Mouse (Mus musculus) neural tube, embryonic 11.5 days (tissue): Measurements from ENCODE around the gene Supt4a. TPM values are rescaled to one million over a fixed set of nuclear protein-coding genes. Genes with fewer than 3 reads are reported as not detected.

Experiments used
- ATAC-seq: fragments of 200-750 bp; cut with Nextera tagmentation; 2 replicates; pipeline ENCODE4 v1.8.0; 2017; ENCODE audit warnings: moderate number of reproducible peaks, mild to moderate bottlenecking, moderate TSS enrichment, moderate library complexity; ENCODE audit not compliant: insufficient read depth, low FRiP score, low TSS enrichment
- DNase-seq: peaks from one replicate; pipeline ENCODE4 v3.0.0-alpha.2; 2015; ENCODE audit warnings: low spot score
- H3K27ac ChIP-seq: fragments of 300-500 bp; sonication (generic); 2 replicates; pipeline ENCODE4 v1.5.1; 2014; ENCODE audit warnings: low read depth, mild to moderate bottlenecking, low read length
- H3K27me3 ChIP-seq: fragments of 300-500 bp; sonication (generic); 2 replicates; pipeline ENCODE4 v1.6.1; 2014; ENCODE audit warnings: mild to moderate bottlenecking, low read length, mixed read lengths; ENCODE audit not compliant: control insufficient read depth, insufficient read depth
- H3K36me3 ChIP-seq: fragments of 300-500 bp; sonication (generic); 2 replicates; pipeline ENCODE4 v1.6.1; 2014; ENCODE audit warnings: mild to moderate bottlenecking, low read length, moderate library complexity, mixed read lengths; ENCODE audit not compliant: control insufficient read depth, insufficient read depth
- H3K4me1 ChIP-seq: fragments of 300-500 bp; sonication (generic); 2 replicates; pipeline ENCODE4 v1.6.1; 2014; ENCODE audit warnings: low read length, mixed read lengths; ENCODE audit not compliant: control insufficient read depth, insufficient read depth
- H3K4me2 ChIP-seq: fragments of 300-500 bp; sonication (generic); 2 replicates; pipeline ENCODE4 v1.6.1; 2014; ENCODE audit warnings: low read depth, mild to moderate bottlenecking, moderate library complexity
- H3K4me3 ChIP-seq: fragments of 300-500 bp; sonication (generic); 2 replicates; pipeline ENCODE4 v1.5.1; 2014; ENCODE audit warnings: low read depth, low read length
- H3K9ac ChIP-seq: fragments of 300-500 bp; sonication (generic); 2 replicates; pipeline ENCODE4 v1.6.1; 2014; ENCODE audit warnings: mild to moderate bottlenecking, low read length
- H3K9me3 ChIP-seq: fragments of 300-500 bp; sonication (generic); 2 replicates; pipeline ENCODE4 v1.6.1; 2016; ENCODE audit warnings: low read length; ENCODE audit not compliant: control insufficient read depth
- WGBS: fragments of 180-500 bp; shearing (Covaris S2); extraction: QIAGEN DNeasy Blood & Tissue Kit; methylation state at CpG from one replicate; pipeline ENCODE4 v1.1.7; 2014; 5-methylcytosine and 5-hydroxymethylcytosine counted together
- polyA plus RNA-seq: library from polyadenylated mRNA; unstranded; fragments of >200 nt; fragmentation: Nextera tagmentation; extraction: Ambion mirVana; gene quantifications from 2 replicates; pipeline ENCODE4 v1.2.1, GENCODE M21; 2014

The Supt4a gene
- 155 and 162 TPM in 2 replicates for polyA plus RNA-seq

- peaks cover 6% of the 10 kb centered on the region; the same call in 1 of the 2 replicates for H3K4me1 ChIP-seq
- peak within 1 kb of the TSS; percentile 81 for H3K9ac ChIP-seq
- peak within 1 kb of the TSS; percentile 89 for H3K4me3 ChIP-seq
- no peaks in the 10 kb centered on the region; the same call in 1 of the 2 replicates for H3K36me3 ChIP-seq
- peak within 1 kb of the TSS; percentile 93 for H3K4me2 ChIP-seq
- DNase-seq, result peak; percentile 100
- ATAC-seq, result peak; percentile 91
- peak within 1 kb of the TSS; percentile 17; the same call in 1 of the 2 replicates for H3K27ac ChIP-seq
- under 1% methylated on average over 47 of the region's 57 CpGs for WGBS
- no peaks in the 10 kb centered on the region for H3K27me3 ChIP-seq
- H3K9me3 ChIP-seq, result no peaks in the 10 kb centered on the region
These were observed at the start of gene Supt4a for GRCm38 (mm10) chr11:87737175-87737740. Supt4a (plus strand) TSS chr11:87737552.

- no peak overlapping the region for H3K4me2 ChIP-seq
- ATAC-seq, result no peak
- H3K4me1 ChIP-seq, result no peaks in the 10 kb centered on the region
- H3K9ac ChIP-seq, result no peak overlapping the region
- no peak overlapping the region for H3K27ac ChIP-seq
- no peaks in the 10 kb centered on the region for H3K36me3 ChIP-seq
- no peaks in the 10 kb centered on the region for H3K9me3 ChIP-seq
- no peaks in the 10 kb centered on the region for H3K27me3 ChIP-seq
- DNase-seq, result no peak
- no peak overlapping the region for H3K4me3 ChIP-seq
- WGBS, result 78% methylated on average over 11 of the region's 11 CpGs
These were observed 48.7 kb upstream of the Supt4a start for GRCm38 (mm10) chr11:87688478-87689203.

- Histone ChIP-seq H3K9ac (no peak overlapping the region), H3K4me1 (no peaks in the 10 kb centered on the region), H3K36me3 (no peaks in the 10 kb centered on the region), H3K27ac (no peak overlapping the region), H3K27me3 (no peaks in the 10 kb centered on the region), H3K9me3 (no peaks in the 10 kb centered on the region), H3K4me3 (no peak overlapping the region), H3K4me2 (no peak overlapping the region)
- WGBS, result 17% methylated on average over 7 of the region's 7 CpGs
- DNase-seq, result no peak
- no peak for ATAC-seq
These were observed 47.9 kb upstream of the Supt4a start for GRCm38 (mm10) chr11:87689402-87689808.

- no peaks in the 10 kb centered on the region for H3K4me1 ChIP-seq
- DNase-seq (no peak), ATAC-seq (no peak)
- 78% methylated on average over 16 of the region's 16 CpGs for WGBS
- no peak overlapping the region for H3K9ac ChIP-seq
- no peaks in the 10 kb centered on the region for H3K27me3 ChIP-seq
- no peak overlapping the region for H3K4me2 ChIP-seq
- no peak overlapping the region for H3K4me3 ChIP-seq
- H3K36me3 ChIP-seq, result no peaks in the 10 kb centered on the region
- no peaks in the 10 kb centered on the region for H3K9me3 ChIP-seq
- H3K27ac ChIP-seq, result no peak overlapping the region
These were observed 47.2 kb upstream of the Supt4a start for GRCm38 (mm10) chr11:87690054-87690740.

GRCm38 (mm10) chr11:87697131-87697682 is 40.1 kb upstream of the Supt4a start:
- Histone ChIP-seq H3K4me3 (no peak overlapping the region), H3K4me1 (no peaks in the 10 kb centered on the region), H3K27me3 (no peaks in the 10 kb centered on the region), H3K9me3 (no peaks in the 10 kb centered on the region), H3K4me2 (no peak overlapping the region), H3K27ac (no peak overlapping the region), H3K9ac (no peak overlapping the region), H3K36me3 (no peaks in the 10 kb centered on the region)
- no peak for ATAC-seq
- no peak for DNase-seq
- 70% methylated on average over 14 of the region's 14 CpGs for WGBS

GRCm38 (mm10) chr11:87698126-87698525 is 39.2 kb upstream of the Supt4a start:
- Histone ChIP-seq H3K27me3 (no peaks in the 10 kb centered on the region), H3K4me2 (no peak overlapping the region), H3K9ac (no peak overlapping the region), H3K4me3 (no peak overlapping the region), H3K4me1 (no peaks in the 10 kb centered on the region), H3K9me3 (no peaks in the 10 kb centered on the region), H3K36me3 (no peaks in the 10 kb centered on the region), H3K27ac (no peak overlapping the region)
- no peak for ATAC-seq
- 93% methylated on average over 4 of the region's 4 CpGs for WGBS
- no peak for DNase-seq

GRCm38 (mm10) chr11:87701108-87701507 is 36.2 kb upstream of the Supt4a start:
- H3K4me2 ChIP-seq, result no peak overlapping the region
- DNase-seq, result no peak
- no peak for ATAC-seq
- H3K4me1 ChIP-seq, result no peaks in the 10 kb centered on the region
- no peak overlapping the region for H3K9ac ChIP-seq
- no peak overlapping the region for H3K4me3 ChIP-seq
- no peaks in the 10 kb centered on the region for H3K9me3 ChIP-seq
- H3K27ac ChIP-seq, result no peak overlapping the region
- 81% methylated on average over 6 of the region's 6 CpGs for WGBS
- no peaks in the 10 kb centered on the region for H3K36me3 ChIP-seq
- no peaks in the 10 kb centered on the region for H3K27me3 ChIP-seq

- no peaks in the 10 kb centered on the region for H3K9me3 ChIP-seq
- H3K36me3 ChIP-seq, result no peaks in the 10 kb centered on the region
- ATAC-seq (no peak), DNase-seq (no peak)
- H3K4me2 ChIP-seq, result no peak overlapping the region
- H3K27me3 ChIP-seq, result no peaks in the 10 kb centered on the region
- H3K4me1 ChIP-seq, result no peaks in the 10 kb centered on the region
- H3K9ac ChIP-seq, result no peak overlapping the region
- 86% methylated on average over 14 of the region's 14 CpGs for WGBS
- no peak overlapping the region for H3K4me3 ChIP-seq
- no peak overlapping the region for H3K27ac ChIP-seq
These were observed 35.3 kb upstream of the Supt4a start for GRCm38 (mm10) chr11:87701877-87702620.
